Mouse (Mus musculus) cerebellum, adult 9-11 months (tissue): Measurements from ENCODE around the gene Tmem120a.
A peak's percentile ranks its signal among the peaks of the same experiment; 100 is the strongest.

ENCODE experiments used
- DNase-seq: peaks from one replicate; pipeline ENCODE4 v3.0.0; 2022

The Tmem120a gene

GRCm38 (mm10) chr5:135730916-135731315 lies 13.3 kb downstream of the Tmem120a start:
- peak; percentile 10 for DNase-seq

DNA sequence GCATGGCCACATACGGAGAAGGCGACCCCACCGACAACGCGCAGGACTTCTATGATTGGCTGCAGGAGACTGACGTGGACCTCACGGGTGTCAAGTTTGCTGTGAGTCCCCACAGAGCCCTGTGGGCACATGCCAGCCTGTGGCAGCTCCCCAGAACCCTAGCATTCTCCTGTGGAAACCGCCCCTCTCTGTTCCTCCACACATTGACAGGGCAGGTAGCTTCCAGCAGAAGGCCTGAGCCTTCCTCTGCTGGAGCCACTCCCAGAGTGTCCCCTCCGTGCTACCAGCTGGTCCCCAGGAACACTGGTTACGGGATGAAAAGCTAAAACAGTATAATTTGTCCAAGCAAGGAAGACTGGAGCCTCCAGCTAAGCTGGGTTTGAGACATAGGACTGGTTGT lies 14.0 kb downstream of the Tmem120a start:
- peak; percentile 48 for DNase-seq

DNA sequence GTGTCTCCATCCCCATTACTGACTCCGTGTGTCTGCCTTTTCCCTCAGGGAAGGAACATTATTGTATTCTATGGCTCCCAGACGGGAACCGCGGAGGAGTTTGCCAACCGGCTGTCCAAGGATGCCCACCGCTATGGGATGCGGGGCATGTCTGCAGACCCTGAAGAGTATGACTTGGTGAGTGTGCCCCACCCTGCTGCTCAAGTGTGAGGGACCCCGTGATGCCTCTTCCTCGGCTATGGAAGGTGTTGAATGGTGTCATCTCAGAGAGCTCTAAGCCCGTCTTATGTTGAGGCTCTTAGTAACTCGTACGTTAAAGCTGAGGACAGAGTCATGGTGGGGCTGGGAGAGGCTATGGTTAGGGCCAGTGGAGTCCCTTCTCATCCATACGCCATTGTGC lies 14.9 kb downstream of the Tmem120a start:
- DNase-seq, result peak; percentile 7

DNA sequence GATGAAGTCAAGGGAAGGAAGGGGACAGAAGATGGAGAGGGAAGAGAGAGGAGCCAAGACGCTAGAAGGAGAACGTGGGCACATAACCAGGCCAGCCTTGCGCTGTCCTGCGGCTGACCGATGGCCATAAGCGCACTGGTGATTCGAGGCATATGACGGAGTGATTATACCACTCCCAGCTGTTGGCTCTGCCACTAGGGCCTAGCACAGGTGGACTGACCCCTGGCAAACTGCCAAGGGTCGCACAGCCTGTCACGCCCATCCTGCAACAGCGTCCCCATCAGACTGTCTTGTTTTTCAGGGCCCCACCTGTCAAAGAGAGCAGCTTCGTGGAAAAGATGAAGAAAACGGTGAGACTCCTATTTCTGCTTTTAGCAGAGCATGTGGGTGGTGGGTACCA lies 15.9 kb downstream of the Tmem120a start:
- DNase-seq, result no peak

DNA sequence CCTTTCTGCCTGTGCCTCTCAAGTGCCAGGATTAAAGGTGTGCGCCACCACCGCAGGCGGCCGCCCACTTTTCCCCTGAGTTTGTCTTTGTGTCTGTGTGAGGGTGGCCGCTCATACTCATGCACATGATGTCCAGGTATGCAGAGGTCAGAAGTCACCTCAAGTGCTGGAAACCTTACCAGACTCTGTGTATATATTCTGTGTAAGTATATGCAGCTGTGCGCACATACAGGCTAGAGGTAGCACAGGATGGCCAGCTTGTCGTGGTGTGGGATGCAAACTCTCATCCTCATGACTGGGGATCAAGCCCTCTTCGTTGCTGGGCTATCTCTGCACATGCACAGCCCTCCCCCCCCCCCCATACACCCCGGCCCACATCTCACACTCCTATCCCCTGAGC lies 16.4 kb downstream of the Tmem120a start:
- DNase-seq, result no peak

- DNase-seq, result no peak
These were observed 17.5 kb downstream of the Tmem120a start for GRCm38 (mm10) chr5:135726641-135727346.

DNA sequence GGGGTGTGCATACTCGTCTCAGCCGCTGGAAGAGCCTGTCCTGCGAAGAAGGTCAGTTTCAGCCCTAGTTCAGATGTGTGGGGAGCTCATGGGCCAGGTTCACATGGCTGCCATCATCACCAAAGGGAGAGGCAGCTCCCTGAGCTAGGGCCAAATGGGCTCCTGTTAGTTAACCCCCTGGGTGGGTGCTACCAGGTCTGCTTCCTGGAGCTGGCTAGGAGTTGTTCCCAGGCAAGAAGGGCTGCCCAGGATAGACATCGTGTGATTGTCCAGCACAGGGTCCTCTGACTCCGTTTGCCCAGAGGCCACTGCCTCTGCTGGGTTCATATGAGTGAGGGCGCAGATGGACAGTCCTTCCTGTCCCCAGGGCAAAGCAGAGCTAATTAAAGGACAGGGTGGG lies 18.3 kb downstream of the Tmem120a start:
- DNase-seq, result no peak

GRCm38 (mm10) chr5:135725391-135725841 lies 18.8 kb downstream of the Tmem120a start:
- DNase-seq, result no peak

DNA sequence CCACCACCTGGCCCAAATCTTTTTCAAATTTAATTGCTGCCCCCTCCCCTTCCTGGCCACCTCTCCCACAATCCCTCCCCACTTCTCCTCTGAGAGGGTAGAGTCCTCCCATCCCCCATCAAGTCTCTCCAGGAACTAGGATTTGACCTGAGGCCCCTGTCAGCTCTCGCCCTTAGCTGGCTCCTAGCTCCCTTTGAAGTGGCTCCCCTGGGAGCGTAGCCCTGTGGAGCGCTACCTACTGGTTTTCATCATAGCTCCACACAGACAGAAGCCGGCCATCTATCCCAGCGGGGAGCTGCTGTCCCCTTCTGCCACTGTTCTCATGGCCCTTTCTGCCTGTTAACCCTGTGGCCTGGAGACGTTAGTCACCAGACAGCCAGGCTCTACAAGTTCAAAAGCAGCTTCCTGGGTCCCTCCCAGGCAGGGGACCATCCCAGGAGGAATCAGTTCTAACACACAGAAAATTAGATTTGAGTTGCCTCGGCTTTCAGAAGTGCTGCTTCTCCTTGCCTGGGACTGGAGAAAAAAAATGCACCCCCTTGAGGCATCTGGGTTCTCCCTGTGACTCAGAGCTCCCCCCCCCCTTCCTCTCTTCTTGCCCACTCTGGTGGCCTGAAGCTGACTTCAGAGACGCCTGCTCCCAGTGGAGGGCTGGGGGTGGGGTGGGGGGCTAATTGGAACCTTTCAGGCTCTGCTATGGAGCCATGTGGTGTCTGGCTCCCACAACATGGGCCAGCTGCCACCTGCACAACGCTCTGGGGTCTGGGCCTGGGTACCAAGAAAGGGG lies 19.5 kb downstream of the Tmem120a start:
- DNase-seq, result no peak

- no peak for DNase-seq
These were observed 21.0 kb downstream of the Tmem120a start for GRCm38 (mm10) chr5:135723165-135723751.

GRCm38 (mm10) chr5:135722121-135722520 lies 22.1 kb downstream of the Tmem120a start:
- no peak for DNase-seq

DNA sequence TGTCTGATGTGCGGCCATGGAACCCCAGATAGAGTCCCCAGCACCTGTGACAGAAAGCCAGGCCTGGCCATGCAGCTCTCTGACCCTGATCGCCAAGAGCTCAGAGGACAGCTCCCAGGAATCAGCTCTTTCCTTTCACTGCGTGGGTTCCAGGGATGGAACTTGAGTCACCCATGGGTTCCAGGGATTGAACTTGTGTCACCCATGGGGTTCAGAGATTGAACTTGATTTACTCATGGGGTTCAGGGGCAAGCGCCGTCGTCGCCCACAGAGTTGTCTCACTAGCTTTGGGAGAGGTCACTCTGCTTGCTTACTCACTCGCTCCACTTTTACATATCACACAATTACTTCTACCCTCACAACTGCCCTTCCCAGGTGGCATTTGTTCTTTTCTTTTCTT lies 23.2 kb downstream of the Tmem120a start:
- no peak for DNase-seq

DNA sequence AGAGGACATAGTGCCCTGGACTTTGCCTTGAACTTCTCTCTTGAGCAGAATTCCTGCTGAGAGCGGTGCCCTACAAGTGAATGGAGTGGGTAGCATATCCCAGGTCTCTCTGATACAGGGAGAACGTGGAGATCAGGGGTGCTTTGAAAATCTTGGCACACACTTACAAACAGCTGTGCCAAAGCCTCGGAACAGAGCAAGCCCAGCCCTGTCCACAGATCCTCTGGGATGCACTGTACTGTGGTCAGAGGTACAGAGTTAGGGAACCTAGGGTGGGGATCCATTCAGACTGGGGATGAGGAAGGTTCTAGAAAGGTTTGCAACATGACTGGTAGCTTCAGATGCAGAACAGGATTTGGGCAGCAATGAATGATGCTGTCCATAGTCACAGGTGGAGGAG lies 24.1 kb downstream of the Tmem120a start:
- no peak for DNase-seq

- no peak for DNase-seq
These were observed 24.6 kb downstream of the Tmem120a start for GRCm38 (mm10) chr5:135719586-135720120.

DNA sequence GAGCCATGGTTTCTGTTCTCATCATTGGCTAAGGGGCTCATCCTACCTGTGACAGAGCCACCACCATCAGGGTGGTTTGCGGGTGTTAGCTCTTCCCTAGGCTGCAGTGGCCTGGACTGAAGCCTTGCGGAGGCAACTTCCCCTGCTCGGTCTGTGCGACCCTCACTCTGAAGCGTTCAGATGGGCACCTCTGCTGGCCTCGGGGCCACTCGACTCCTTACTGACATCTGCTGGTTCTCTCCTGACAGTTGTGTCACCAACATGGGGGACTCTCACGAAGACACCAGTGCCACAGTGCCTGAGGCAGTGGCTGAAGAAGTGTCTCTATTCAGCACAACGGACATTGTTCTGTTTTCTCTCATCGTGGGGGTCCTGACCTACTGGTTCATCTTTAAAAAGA lies 28.6 kb downstream of the Tmem120a start:
- no peak for DNase-seq

- peak; percentile 58 for DNase-seq
These were observed 30.6 kb downstream of the Tmem120a start for GRCm38 (mm10) chr5:135713441-135714218.

DNA sequence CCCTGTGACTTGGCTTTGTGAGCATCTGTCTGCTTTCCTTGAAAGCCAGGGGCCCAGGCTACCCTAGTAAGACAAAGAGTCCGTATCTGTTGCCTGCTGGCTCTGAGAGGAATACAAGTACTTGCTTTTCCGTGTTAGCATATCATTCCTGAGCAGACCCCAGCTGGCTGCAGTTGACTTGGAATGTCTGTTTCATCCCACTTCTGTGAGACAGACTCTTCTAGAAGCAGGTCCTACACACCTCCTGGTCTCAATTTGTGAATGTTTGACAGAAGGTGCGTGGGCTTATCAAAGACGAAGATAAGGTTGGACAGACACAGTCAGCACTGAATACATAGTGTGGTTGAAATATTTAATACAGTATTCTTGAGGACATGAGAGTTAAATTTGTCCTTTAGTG lies 31.4 kb downstream of the Tmem120a start:
- no peak for DNase-seq

DNA sequence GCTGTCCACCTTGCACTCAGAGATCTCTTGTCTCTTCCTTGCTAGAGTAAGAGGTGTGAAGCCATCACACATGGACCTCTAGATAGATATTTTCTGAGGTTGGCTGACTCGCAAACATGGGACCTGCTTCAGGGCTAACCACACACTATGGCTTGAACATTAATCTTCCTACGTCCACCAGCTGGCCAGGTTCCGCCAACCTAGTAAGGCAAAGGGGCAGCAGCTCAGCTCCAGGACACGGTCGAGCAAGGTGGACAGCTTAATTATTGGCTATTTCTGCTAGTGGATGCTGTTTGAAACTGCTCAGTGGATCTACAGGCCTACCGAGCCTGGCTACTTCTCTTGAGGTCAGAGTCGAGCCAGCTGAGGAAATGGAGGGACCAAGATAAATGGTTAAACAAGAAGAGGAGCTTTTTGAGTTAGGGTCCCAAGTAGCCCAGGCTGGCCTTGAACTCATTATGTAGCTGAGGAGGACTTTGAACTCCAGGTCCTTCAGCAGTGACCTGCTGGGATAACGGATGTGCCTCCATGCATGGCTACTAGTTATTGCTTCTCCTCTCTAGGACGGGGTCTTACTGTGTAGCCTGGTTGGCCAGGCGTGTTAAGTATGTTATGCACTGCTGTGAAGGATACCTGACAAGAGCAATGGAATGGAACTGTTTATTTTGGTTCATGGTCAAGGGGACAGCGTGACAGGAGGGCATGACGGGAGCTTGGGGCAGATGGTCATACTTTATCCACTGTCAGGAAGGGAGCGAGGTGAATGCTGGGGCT lies 32.5 kb downstream of the Tmem120a start:
- DNase-seq, result no peak

DNA sequence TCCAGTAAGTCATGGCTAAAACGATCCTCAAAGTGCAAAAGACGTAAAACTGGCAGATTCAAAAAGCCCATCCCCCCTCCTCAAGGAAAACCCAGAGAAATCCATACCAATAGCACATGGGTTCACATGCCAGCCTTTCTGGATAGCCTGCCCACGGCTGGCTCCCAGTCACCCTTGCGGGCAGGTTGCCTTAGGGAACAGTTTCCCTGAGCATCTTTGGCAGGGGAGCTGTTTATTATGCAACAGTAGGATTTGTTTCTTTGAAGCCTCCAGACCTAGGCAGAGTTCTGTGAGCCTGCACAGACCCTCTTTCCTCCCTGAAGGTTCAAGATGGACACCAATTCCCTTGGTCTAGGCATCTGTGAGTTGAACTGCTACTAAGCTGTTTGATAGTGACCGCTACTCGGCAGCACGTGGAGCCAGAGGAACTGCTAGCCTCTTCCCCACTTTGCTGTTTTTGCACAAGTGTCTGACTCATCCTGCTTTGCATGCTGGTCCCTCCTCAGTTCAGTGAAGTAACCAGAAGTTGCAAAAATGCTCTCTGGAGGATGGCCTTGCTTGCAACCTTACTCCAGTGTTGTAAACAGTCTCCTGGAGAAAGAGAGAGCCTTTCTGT lies 33.5 kb downstream of the Tmem120a start:
- DNase-seq, result no peak

- DNase-seq, result no peak
These were observed 34.5 kb downstream of the Tmem120a start for GRCm38 (mm10) chr5:135709716-135710115.

DNA sequence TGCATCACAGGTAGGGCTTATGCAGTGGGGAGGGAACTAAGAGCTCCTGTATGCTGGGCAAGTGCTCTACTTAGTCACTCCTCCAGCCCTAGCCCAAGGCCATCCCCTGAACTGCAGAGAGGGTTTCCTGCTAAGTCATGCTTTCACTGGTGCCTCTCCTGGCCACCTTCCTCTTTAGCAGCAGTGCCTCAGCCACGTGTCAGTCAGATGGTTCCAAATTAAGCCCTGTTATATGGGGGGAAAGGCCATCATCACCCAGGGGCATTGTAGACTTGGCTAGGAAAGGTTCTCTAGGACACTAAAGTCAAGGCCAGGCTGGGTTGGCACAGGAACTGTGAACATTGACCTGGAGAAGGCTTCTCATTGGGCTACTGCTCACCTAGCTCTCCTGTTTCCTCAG lies 36.4 kb downstream of the Tmem120a start:
- no peak for DNase-seq

DNA sequence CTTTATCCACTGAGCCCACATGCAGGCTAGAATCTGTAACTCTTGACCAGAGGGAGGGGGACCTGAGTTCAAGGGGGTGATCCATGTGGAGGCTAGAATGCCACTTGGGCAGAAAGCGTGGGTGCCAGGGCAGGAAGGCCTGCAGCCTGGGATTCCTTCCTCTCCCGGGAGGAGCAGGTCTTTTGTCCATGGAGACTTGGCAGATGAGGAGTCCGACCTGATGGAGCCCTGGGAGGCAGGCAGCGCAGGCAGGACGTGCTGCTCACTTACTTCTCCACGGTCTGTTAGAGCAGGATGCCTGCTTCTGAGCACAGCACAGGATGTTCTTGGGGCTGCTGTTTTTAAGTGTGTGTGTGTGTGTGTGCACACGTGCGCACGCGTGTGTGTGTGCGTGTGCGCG lies 37.2 kb downstream of the Tmem120a start:
- DNase-seq, result no peak
